Comparison of ENCODE assay signal across 9 mouse cellular contexts in genomic region chr13:105444238-105444894, GRCm38 (mm10). TPM values are rescaled to one million over a fixed set of nuclear protein-coding genes. Genes with fewer than 3 reads are reported as not detected.
DNase-seq lines count a peak whose midpoint lies in the region; ATAC-seq and TF ChIP-seq lines count a peak whose summit lies in the region.
"Had no signal": no experiment of that assay in that cellular context is flagged by ENCODE, and none has a peak within 500 bp of the region (broad histone marks: within the 10 kb centered on the region; RNA-seq: fewer than 3 reads in every experiment).

No protein-coding gene starts in this region.

- WGBS in lung, postnatal 0 days = 2% methylated on average over 39 of the region's 39 CpGs

- peaks cover 15% of the 10 kb centered on the region; the same call in 1 of the 2 replicates for H3K27me3 ChIP-seq in lung, postnatal 0 days (replicated peaks; ENCODE audit: insufficient read depth, low read length)

- H3K9ac ChIP-seq in lung, postnatal 0 days (replicated peaks; ENCODE audit: low read depth) = no peak overlapping the region
- H3K9ac ChIP-seq: liver, embryonic 15.5 days had no signal

- H3K36me3 ChIP-seq in lung, postnatal 0 days (ENCODE audit: insufficient read depth, low read length) = no peaks in the 10 kb centered on the region
- H3K36me3 ChIP-seq: liver, embryonic 15.5 days had no signal

- H3K27ac ChIP-seq in lung, postnatal 0 days (ENCODE audit: low read length) = no peak overlapping the region
- H3K27ac ChIP-seq: liver, embryonic 15.5 days had no signal

- no peak overlapping the region for H3K4me3 ChIP-seq in lung, postnatal 0 days (ENCODE audit: low read depth, low read length)
- H3K4me3 ChIP-seq: liver, embryonic 15.5 days had no signal

- TF ChIP-seq CTCF in lung, postnatal 0 days (IDR thresholded peaks at IDR 0.05) = no peak

- H3K9me3 ChIP-seq in lung, postnatal 0 days (ENCODE audit: low read length) = no peaks in the 10 kb centered on the region
- H3K9me3 ChIP-seq: liver, embryonic 15.5 days had no signal

- peak; percentile 49; the same call in 1 of the 2 replicates for ATAC-seq in erythroid progenitor cell, adult 5-6 weeks (replicated peaks; ENCODE audit: low FRiP score, poor library complexity, severe bottlenecking)
- 0 out of 2 replicates have a peak, but pooled peaks have one; percentile 35 for ATAC-seq in monocyte, adult 5-6 weeks (replicated peaks; ENCODE audit: insufficient number of reproducible peaks, low FRiP score, low TSS enrichment, poor library complexity, severe bottlenecking)
- ATAC-seq in lung, postnatal 0 days = no peak

- DNase-seq in cerebellum, postnatal 10 days = peak; percentile 24 to 49
- DNase-seq in cerebellum, adult 11 months = no peak
- peak; percentile 42 for DNase-seq in layer of hippocampus, adult 9-11 months
- no peak for DNase-seq in lung, postnatal 0 days (ENCODE audit: low spot score)
- no peak for DNase-seq in adrenal gland, adult 8-10 months
- DNase-seq in spleen, adult 18-20 months = no peak

- H3K4me1 ChIP-seq in lung, postnatal 0 days (ENCODE audit: insufficient read depth, low read depth, low read length) = no peaks in the 10 kb centered on the region
- H3K4me1 ChIP-seq: liver, embryonic 15.5 days had no signal

- no peak for TF ChIP-seq EP300 in lung, postnatal 0 days (IDR thresholded peaks at IDR 0.05)

- H3K4me2 ChIP-seq in lung, postnatal 0 days (replicated peaks; ENCODE audit: low read depth, low read length) = no peak overlapping the region
- H3K4me2 ChIP-seq: liver, embryonic 15.5 days had no signal

RNA-seq across cellular contexts. Expression of gene Htr1a, which starts 0.9 kb away (rescaled TPM):
- not detected in 2 replicates for total RNA-seq in erythroid progenitor cell, adult 5-6 weeks (2015; ENCODE audit: low replicate concordance)
- not detected in 2 replicates for total RNA-seq in erythroid progenitor cell, adult 5-6 weeks (2017; ENCODE audit: low replicate concordance)
- total RNA-seq in monocyte, adult 5-6 weeks (2017) = not detected in 3 replicates
- polyA plus RNA-seq in lung, postnatal 0 days (2015; fragmentation: Nextera tagmentation; extraction: Ambion mirVana) = not detected in 2 replicates
- total RNA-seq in adrenal gland, adult 8-10 months (2022) = not detected
- polyA plus RNA-seq: liver, embryonic 15.5 days had no signal

Comparison
In these comparisons a context has a peak if more than half of its experiments do, and no peak if none do; other contexts are left out.
1. DNase-seq: peak in cerebellum, postnatal 10 days (2 of 2) and layer of hippocampus, adult 9-11 months (single experiment); none in cerebellum, adult 11 months (single experiment), lung, postnatal 0 days (single experiment), adrenal gland, adult 8-10 months (single experiment) and spleen, adult 18-20 months (0 of 2).